Mouse (Mus musculus) kidney, postnatal 25 days (tissue): ENCODE results near the gene Ubxn6.

Experiments
- DNase-seq, 2 experiments: peaks; one replicate each; pipeline ENCODE4 v3.0.0; 2021; ENCODE audit warnings: mixed read lengths in 2 of 2

The Ubxn6 gene

GRCm38 (mm10) chr17:56051369-56051768 is 23.5 kb downstream of the Ubxn6 start:
- DNase-seq: no peak

GRCm38 (mm10) chr17:56040857-56041163 is 34.0 kb downstream of the Ubxn6 start:
- DNase-seq: no peak

GRCm38 (mm10) chr17:56040030-56040856 is 34.6 kb downstream of the Ubxn6 start, which contains the start of gene Chaf1a:
Gene Chaf1a (plus strand): TSS chr17:56040439.
- peak; percentile 99 to 100 for DNase-seq

GRCm38 (mm10) chr17:56039345-56039744 is 35.5 kb downstream of the Ubxn6 start:
- no peak for DNase-seq

GRCm38 (mm10) chr17:56038583-56039261 is 36.1 kb downstream of the Ubxn6 start:
- no peak for DNase-seq

- DNase-seq: peak in 1 of 2 experiments; percentile 58
These were observed 37.9 kb downstream of the Ubxn6 start for GRCm38 (mm10) chr17:56036901-56037287.

GRCm38 (mm10) chr17:56036176-56036900 is 38.5 kb downstream of the Ubxn6 start, which contains the start of gene Sh3gl1:
Gene Sh3gl1 (minus strand): TSS chr17:56036635.
- peak; percentile 98 to 99 for DNase-seq

GRCm38 (mm10) chr17:56035216-56035615 is 39.6 kb downstream of the Ubxn6 start:
- no peak for DNase-seq

GRCm38 (mm10) chr17:56034726-56035100 is 40.1 kb downstream of the Ubxn6 start:
- no peak for DNase-seq

- DNase-seq: no peak
These were observed 40.6 kb downstream of the Ubxn6 start for GRCm38 (mm10) chr17:56034040-56034725.

- DNase-seq: no peak
These were observed 42.0 kb downstream of the Ubxn6 start for GRCm38 (mm10) chr17:56032831-56033230.

- peak in 1 of 2 experiments; percentile 60 for DNase-seq
These were observed 42.6 kb downstream of the Ubxn6 start for GRCm38 (mm10) chr17:56032127-56032733.

- no peak for DNase-seq
These were observed 43.4 kb downstream of the Ubxn6 start for GRCm38 (mm10) chr17:56031431-56031830.

- peak; percentile 71 to 89 for DNase-seq
These were observed 43.9 kb downstream of the Ubxn6 start for GRCm38 (mm10) chr17:56030919-56031318.

GRCm38 (mm10) chr17:56030238-56030870 is 44.5 kb downstream of the Ubxn6 start:
- DNase-seq: no peak

GRCm38 (mm10) chr17:56027801-56028441 is 46.9 kb downstream of the Ubxn6 start:
- DNase-seq: no peak

- peak in 1 of 2 experiments; percentile 56 for DNase-seq
These were observed 47.9 kb downstream of the Ubxn6 start for GRCm38 (mm10) chr17:56026881-56027280.

- DNase-seq: no peak
These were observed 48.5 kb downstream of the Ubxn6 start for GRCm38 (mm10) chr17:56026303-56026702.

- DNase-seq: no peak
These were observed 49.9 kb downstream of the Ubxn6 start for GRCm38 (mm10) chr17:56024931-56025330.

- no peak for DNase-seq
These were observed 50.4 kb downstream of the Ubxn6 start for GRCm38 (mm10) chr17:56024476-56024875.

- no peak for DNase-seq
These were observed 51.4 kb downstream of the Ubxn6 start for GRCm38 (mm10) chr17:56023386-56023785.

- no peak for DNase-seq
These were observed 51.9 kb downstream of the Ubxn6 start for GRCm38 (mm10) chr17:56022989-56023290.
